Comparison of ENCODE assay signal across 10 mouse cellular contexts in the genomic region with DNA sequence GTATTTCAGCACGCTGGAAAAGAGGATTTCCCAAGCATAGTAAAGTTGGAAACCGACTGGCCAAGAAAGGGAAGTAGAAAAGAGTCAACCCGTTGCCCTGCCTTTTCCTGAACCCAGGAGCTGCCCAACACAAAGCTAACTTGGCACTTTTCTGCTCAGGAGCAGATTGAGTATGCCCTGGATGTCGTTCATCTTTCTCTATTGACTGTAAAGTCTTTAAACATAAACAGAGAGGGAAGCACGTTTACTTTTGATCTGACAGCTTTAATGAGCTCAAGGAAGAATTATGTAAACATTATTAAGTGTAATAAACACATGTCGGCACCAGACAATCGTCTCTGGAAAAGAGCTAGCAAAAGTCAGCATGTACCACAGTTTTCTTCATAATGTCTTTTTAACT.
DNase-seq lines count a peak whose midpoint lies in the region; ATAC-seq lines count a peak whose summit lies in the region.
"Had no signal": no experiment of that assay in that cellular context is flagged by ENCODE, and none has a peak within 500 bp of the region (broad histone marks: within the 10 kb centered on the region; RNA-seq: fewer than 3 reads in every experiment).

No protein-coding gene starts in this region.

- no peak for DNase-seq in heart, postnatal 4 days
- DNase-seq in forebrain, embryonic 10.5 days (ENCODE audit: extremely low spot score, low spot score): no peak
- no peak for DNase-seq in adipocyte (ENCODE audit: low spot score)
- no peak for DNase-seq in frontal cortex, postnatal 36 days (ENCODE audit: low spot score in 2 of 2)
- DNase-seq in retina, postnatal 1 day: no peak

- no peak overlapping the region for H3K9ac ChIP-seq in heart, embryonic 14.5 days (ENCODE audit: low read length)
- no peak overlapping the region for H3K9ac ChIP-seq in limb, embryonic 12.5 days (replicated peaks)
- no peak overlapping the region for H3K9ac ChIP-seq in midbrain, embryonic 13.5 days (replicated peaks)

- no peak for ATAC-seq in heart, embryonic 14.5 days (ENCODE audit: insufficient number of reproducible peaks, insufficient read depth, low FRiP score, low read depth)
- ATAC-seq in limb, embryonic 12.5 days (ENCODE audit: insufficient number of reproducible peaks, insufficient read depth, low FRiP score, low TSS enrichment, low read depth): no peak
- peak; percentile 27; the same call in 1 of the 2 replicates for ATAC-seq in midbrain, embryonic 13.5 days
- ATAC-seq: CD4-positive, CD25-positive, alpha-beta regulatory T cell, adult 4 months had no signal

- WGBS in heart, embryonic 14.5 days: 34% methylated on average over 7 of the region's 7 CpGs
- 53% methylated on average over 7 of the region's 7 CpGs for WGBS in forebrain, embryonic 10.5 days
- 5% methylated on average over 7 of the region's 7 CpGs for WGBS in limb, embryonic 12.5 days
- WGBS in midbrain, embryonic 13.5 days: 48% methylated on average over 7 of the region's 7 CpGs

- H3K9me3 ChIP-seq in heart, embryonic 14.5 days (ENCODE audit: control insufficient read depth, low read length): no peaks in the 10 kb centered on the region
- no peaks in the 10 kb centered on the region for H3K9me3 ChIP-seq in forebrain, embryonic 10.5 days
- no peaks in the 10 kb centered on the region for H3K9me3 ChIP-seq in limb, embryonic 12.5 days
- H3K9me3 ChIP-seq in midbrain, embryonic 13.5 days: no peaks in the 10 kb centered on the region

- H3K4me1 ChIP-seq in heart, embryonic 14.5 days (ENCODE audit: control insufficient read depth in 2 of 2, insufficient read depth in 2 of 2, low read length in 2 of 2): peaks cover 0 to 4% of the 10 kb centered on the region in 2 experiments; a peak in 1 of 4 replicates
- peaks cover 14% of the 10 kb centered on the region for H3K4me1 ChIP-seq in forebrain, embryonic 10.5 days
- H3K4me1 ChIP-seq in limb, embryonic 12.5 days (replicated peaks): peaks cover 16% of the 10 kb centered on the region
- peaks cover 13% of the 10 kb centered on the region; the same call in 1 of the 2 replicates for H3K4me1 ChIP-seq in midbrain, embryonic 13.5 days (replicated peaks)

- H3K36me3 ChIP-seq in heart, embryonic 14.5 days (ENCODE audit: control insufficient read depth, insufficient read depth, low read length): no peaks in the 10 kb centered on the region
- no peaks in the 10 kb centered on the region for H3K36me3 ChIP-seq in forebrain, embryonic 10.5 days (replicated peaks)
- no peaks in the 10 kb centered on the region for H3K36me3 ChIP-seq in limb, embryonic 12.5 days
- no peaks in the 10 kb centered on the region for H3K36me3 ChIP-seq in midbrain, embryonic 13.5 days

- peak overlapping the region in 1 of 2 experiments; percentile 48; a peak in 2 of 4 replicates for H3K4me3 ChIP-seq in heart, embryonic 14.5 days (ENCODE audit: control insufficient read depth in 1 of 2, insufficient read depth in 1 of 2, low read depth in 1 of 2, low read length in 2 of 2)
- H3K4me3 ChIP-seq in forebrain, embryonic 10.5 days: peak overlapping the region; percentile 62
- peak overlapping the region; percentile 51 for H3K4me3 ChIP-seq in limb, embryonic 12.5 days (replicated peaks)
- H3K4me3 ChIP-seq in midbrain, embryonic 13.5 days (replicated peaks): peak overlapping the region; percentile 51
- H3K4me3 ChIP-seq: erythroblast, embryonic 14.5 days had no signal

- H3K27ac ChIP-seq in heart, embryonic 14.5 days (replicated peaks in 1 of 2; ENCODE audit: control insufficient read depth in 1 of 2, insufficient read depth in 1 of 2, low read depth in 2 of 2, low read length in 2 of 2): no peak overlapping the region
- H3K27ac ChIP-seq in forebrain, embryonic 10.5 days: no peak overlapping the region
- no peak overlapping the region for H3K27ac ChIP-seq in limb, embryonic 12.5 days
- H3K27ac ChIP-seq in midbrain, embryonic 13.5 days: no peak overlapping the region

- peak overlapping the region; percentile 91 for H3K4me2 ChIP-seq in heart, embryonic 14.5 days (ENCODE audit: low read length)
- H3K4me2 ChIP-seq in limb, embryonic 12.5 days: peak overlapping the region; percentile 94
- H3K4me2 ChIP-seq in midbrain, embryonic 13.5 days (replicated peaks): peak overlapping the region; percentile 82

- peaks cover 15% of the 10 kb centered on the region; the same call in 1 of the 2 replicates for H3K27me3 ChIP-seq in heart, embryonic 14.5 days (ENCODE audit: control insufficient read depth, insufficient read depth, low read length)
- peaks cover 27% of the 10 kb centered on the region for H3K27me3 ChIP-seq in forebrain, embryonic 10.5 days (ENCODE audit: poor library complexity, severe bottlenecking)
- peaks cover 18% of the 10 kb centered on the region for H3K27me3 ChIP-seq in limb, embryonic 12.5 days
- peaks cover 9% of the 10 kb centered on the region; the same call in 1 of the 2 replicates for H3K27me3 ChIP-seq in midbrain, embryonic 13.5 days
